Mouse (Mus musculus): ENCODE measurements around the gene Cdk6.
"Not testable (repeated sequence)": the region's sequence is repeated elsewhere in the genome, so short reads cannot be mapped to it uniquely, and the experiment has no call there.

GRCm38 (mm10) chr5:3442524-3442923 lies 101.2 kb downstream of the Cdk6 start:
- TF ChIP-seq CTCF (IDR thresholded peaks at IDR 0.05; ENCODE audit: borderline replicate concordance, extremely low read depth, insufficient read depth, insufficient read length); POLR2A (IDR thresholded peaks at IDR 0.05; ENCODE audit: borderline replicate concordance, extremely low read depth, insufficient read depth, insufficient read length, poor library complexity, severe bottlenecking): not testable (repeated sequence)
